Mouse (Mus musculus) MEL (cell line): ENCODE data around the gene Pabpn1l. TPM values are rescaled to one million over a fixed set of nuclear protein-coding genes. Genes with fewer than 3 reads are reported as not detected.

Experiments
- DNase-seq: peaks from one replicate; pipeline ENCODE4 v3.0.0; 2011; ENCODE audit warnings: low read depth, low spot score
- H3K27ac ChIP-seq: 2 replicates; pipeline ENCODE4 v1.5.1; 2012; ENCODE audit warnings: low read depth, mild to moderate bottlenecking, control low read depth, low read length, moderate library complexity; ENCODE audit not compliant: control insufficient read depth
- H3K27me3 ChIP-seq, 2 experiments: fragments of 150-350 bp in 1 of 2; sonication (generic) in 1 of 2; 2 replicates each; pipeline ENCODE4 v1.6.1; 2012; ENCODE audit warnings: low read length in 2 of 2, mild to moderate bottlenecking in 2 of 2, improper control_type of control experiment in 1 of 2, moderate library complexity in 1 of 2; ENCODE audit not compliant: insufficient read depth in 2 of 2, control insufficient read depth in 1 of 2
- H3K36me3 ChIP-seq, 2 experiments: 2 replicates each; pipeline ENCODE4 v1.6.1; 2012 to 2014; ENCODE audit warnings: low read length in 2 of 2, improper control_type of control experiment in 1 of 2, inconsistent platforms in 1 of 2, mild to moderate bottlenecking in 1 of 2; ENCODE audit not compliant: insufficient read depth in 2 of 2, control insufficient read depth in 1 of 2
- H3K4me1 ChIP-seq, 2 experiments: fragments of 150-350 bp in 1 of 2; sonication (generic) in 1 of 2; 2 replicates each; pipeline ENCODE4 v1.6.1; 2012; ENCODE audit warnings: low read length in 2 of 2, improper control_type of control experiment in 1 of 2, mild to moderate bottlenecking in 1 of 2; ENCODE audit not compliant: insufficient read depth in 2 of 2, control insufficient read depth in 1 of 2
- H3K4me3 ChIP-seq, 2 experiments: fragments of 150-350 bp in 1 of 2; sonication (generic) in 1 of 2; 2 replicates each; pipeline ENCODE4 v1.5.1; 2012; ENCODE audit warnings: low read depth in 2 of 2, low read length in 2 of 2, mild to moderate bottlenecking in 2 of 2, moderate library complexity in 2 of 2, control low read depth in 1 of 2, improper control_type of control experiment in 1 of 2; ENCODE audit not compliant: control insufficient read depth in 1 of 2, insufficient read depth in 1 of 2
- H3K79me2 ChIP-seq: 2 replicates; pipeline ENCODE4 v1.6.1; 2012; ENCODE audit warnings: mild to moderate bottlenecking, low read length, moderate library complexity; ENCODE audit not compliant: control insufficient read depth, poor library complexity, insufficient read depth
- H3K9ac ChIP-seq: 2 replicates; pipeline ENCODE4 v1.6.1; 2012; ENCODE audit warnings: low read depth, mild to moderate bottlenecking, control low read depth, low read length, moderate library complexity; ENCODE audit not compliant: control insufficient read depth, poor library complexity, severe bottlenecking
- H3K9me3 ChIP-seq: fragments of 150-350 bp; sonication (generic); replicated peaks from 2 replicates; pipeline ENCODE4 v1.6.1; 2012; ENCODE audit warnings: mild to moderate bottlenecking, low read length, improper control_type of control experiment, moderate library complexity; ENCODE audit not compliant: insufficient read depth
- CHD1 ChIP-seq: IDR thresholded peaks from 2 replicates; pipeline ENCODE4 v1.6.1; 2012; ENCODE audit warnings: low read depth, mild to moderate bottlenecking, inconsistent platforms, low read length, improper control_type of control experiment
- CTCF ChIP-seq, 3 experiments: IDR thresholded peaks in 2 of 3; conservative IDR thresholded peaks in 1 of 3; 2 replicates each; pipeline ENCODE4 v1.5.1; 2011 to 2012; ENCODE audit warnings: low read length in 3 of 3, low read depth in 2 of 3, mild to moderate bottlenecking in 2 of 3, improper control_type of control experiment in 1 of 3, inconsistent platforms in 1 of 3, mixed read lengths in 1 of 3, moderate library complexity in 1 of 3; ENCODE audit not compliant: control insufficient read depth in 1 of 3, insufficient read depth in 1 of 3, poor library complexity in 1 of 3, severe bottlenecking in 1 of 3
- ELF1 ChIP-seq: IDR thresholded peaks from 2 replicates; pipeline ENCODE4 v1.6.1; 2014; ENCODE audit warnings: low read depth, mild to moderate bottlenecking, inconsistent platforms, low read length, improper control_type of control experiment, moderate library complexity
- EP300 ChIP-seq, 2 experiments: IDR thresholded peaks; 2 replicates each; pipeline ENCODE4 v1.6.1; 2011; ENCODE audit warnings: improper control_type of control experiment in 2 of 2, low read length in 2 of 2, low read depth in 1 of 2, mild to moderate bottlenecking in 1 of 2
- ETS1 ChIP-seq: IDR thresholded peaks from 2 replicates; pipeline ENCODE4 v1.6.1; 2012; ENCODE audit warnings: low read depth, mild to moderate bottlenecking, inconsistent platforms, low read length, improper control_type of control experiment, moderate library complexity
- GABPA ChIP-seq: IDR thresholded peaks from 2 replicates; pipeline ENCODE4 v1.6.1; 2012; ENCODE audit warnings: low read depth, mild to moderate bottlenecking, inconsistent platforms, low read length, improper control_type of control experiment, moderate library complexity
- GATA1 ChIP-seq: IDR thresholded peaks from 2 replicates; pipeline ENCODE4 v1.6.1; 2011; ENCODE audit warnings: low read depth, low read length, improper control_type of control experiment
- HCFC1 ChIP-seq: IDR thresholded peaks from 2 replicates; pipeline ENCODE4 v1.6.1; 2012; ENCODE audit warnings: low read depth, mild to moderate bottlenecking, inconsistent platforms, low read length, improper control_type of control experiment, moderate library complexity
- KAT2A ChIP-seq: conservative IDR thresholded peaks from 2 replicates; pipeline ENCODE4 v1.6.1; 2012; ENCODE audit warnings: low read depth, low read length, improper control_type of control experiment, inconsistent platforms
- MAX ChIP-seq: IDR thresholded peaks from 2 replicates; pipeline ENCODE4 v1.6.1; 2011; ENCODE audit warnings: low read length, improper control_type of control experiment
- MAZ ChIP-seq: IDR thresholded peaks from 2 replicates; pipeline ENCODE4 v1.6.1; 2012; ENCODE audit warnings: low read depth, mild to moderate bottlenecking, inconsistent platforms, low read length, improper control_type of control experiment
- NRF1 ChIP-seq: IDR thresholded peaks from 2 replicates; pipeline ENCODE4 v1.6.1; 2014; ENCODE audit warnings: low read depth, mild to moderate bottlenecking, inconsistent platforms, low read length, improper control_type of control experiment, moderate library complexity; ENCODE audit not compliant: poor library complexity, insufficient read depth, severe bottlenecking
- POLR2A ChIP-seq, 2 experiments: IDR thresholded peaks; 2 replicates each; pipeline ENCODE4 v1.6.1; 2011 to 2012; ENCODE audit warnings: low read length in 2 of 2, mild to moderate bottlenecking in 2 of 2, control low read depth in 1 of 2, improper control_type of control experiment in 1 of 2, low read depth in 1 of 2, moderate library complexity in 1 of 2; ENCODE audit not compliant: control insufficient read depth in 1 of 2, insufficient read depth in 1 of 2, poor library complexity in 1 of 2
- POLR2AphosphoS2 ChIP-seq: IDR thresholded peaks from 2 replicates; pipeline ENCODE4 v1.6.1; 2011; ENCODE audit warnings: low read length, improper control_type of control experiment
- POLR2AphosphoS5 ChIP-seq: IDR thresholded peaks from 2 replicates; pipeline ENCODE4 v1.6.1; 2012; ENCODE audit warnings: low read depth, borderline replicate concordance, mild to moderate bottlenecking, inconsistent platforms, low read length, moderate library complexity, mixed read lengths
- RAD21 ChIP-seq: IDR thresholded peaks from 2 replicates; pipeline ENCODE4 v1.6.1; 2011; ENCODE audit warnings: mild to moderate bottlenecking, low read depth, low read length, improper control_type of control experiment
- TBP ChIP-seq: IDR thresholded peaks from 2 replicates; pipeline ENCODE4 v1.8.0; 2011; ENCODE audit warnings: low read depth, low read length, improper control_type of control experiment
- TCF12 ChIP-seq: IDR thresholded peaks from 2 replicates; pipeline ENCODE4 v1.6.1; 2014; ENCODE audit warnings: low read depth, mild to moderate bottlenecking, inconsistent platforms, low read length, improper control_type of control experiment, moderate library complexity
- ZKSCAN1 ChIP-seq: IDR thresholded peaks from 2 replicates; pipeline ENCODE4 v1.6.1; 2012; ENCODE audit warnings: low read depth, mild to moderate bottlenecking, inconsistent platforms, low read length, improper control_type of control experiment, moderate library complexity
- ZNF384 ChIP-seq: IDR thresholded peaks from 2 replicates; pipeline ENCODE4 v1.6.1; 2012; ENCODE audit warnings: low read depth, mild to moderate bottlenecking, inconsistent platforms, low read length, improper control_type of control experiment
- polyA plus RNA-seq, 2 experiments: library from polyadenylated mRNA; stranded (reverse) in 1 of 2; unstranded in 1 of 2; fragments of >175 nt in 1 of 2; fragments of >200 nt in 1 of 2; gene quantifications; 2 replicates each; pipeline versions ENCODE4 v1.2.1 to v1.2.4; 2012; ENCODE audit warnings: low replicate concordance in 2 of 2, low read depth in 1 of 2; ENCODE audit not compliant: insufficient read length in 2 of 2, insufficient read depth in 1 of 2, missing spikeins in 1 of 2
- total RNA-seq: library from RNA; depleted of rRNA; stranded (reverse); fragments of 300-350 nt; gene quantifications from 2 replicates; pipeline ENCODE4 v1.2.3, GENCODE M21; 2012

Gene Pabpn1l
- total and polyA plus RNA-seq, 3 experiments: 0.15 TPM; not detected in 2

DNA sequence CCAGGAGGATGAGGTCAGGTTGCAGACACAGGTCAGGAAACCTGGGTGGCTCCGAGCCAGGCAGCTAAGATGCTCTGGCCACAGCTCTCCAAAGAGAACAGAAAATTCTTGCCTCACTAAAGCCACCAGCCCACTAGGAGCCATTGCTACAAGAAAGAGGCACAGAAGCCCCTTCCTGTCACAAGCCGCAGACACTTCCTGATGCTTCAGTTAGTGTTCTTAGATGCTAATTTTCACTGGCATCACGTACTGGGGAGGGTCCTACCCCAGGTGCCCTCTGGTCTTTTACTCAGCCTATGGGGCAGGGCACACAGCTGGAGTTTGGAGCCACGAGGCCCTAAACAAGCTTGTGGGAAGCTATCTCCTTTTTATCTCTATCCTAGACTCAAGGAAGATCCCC, 26.5 kb downstream of the Pabpn1l start:
- Histone ChIP-seq H3K27me3 (no peaks in the 10 kb centered on the region), H3K4me1 (no peaks in the 10 kb centered on the region), H3K36me3 (no peaks in the 10 kb centered on the region)
- TF ChIP-seq GATA1 (no peak), CTCF (IDR thresholded peaks at IDR 0.05 in 2 of 3, conservative IDR thresholded peaks at IDR 0.05 in 1 of 3; ENCODE audit: control insufficient read depth in 1 of 3, insufficient read depth in 1 of 3, low read depth in 2 of 3, low read length in 3 of 3, poor library complexity in 1 of 3, severe bottlenecking in 1 of 3) (no peak), TCF12 (no peak), MAZ (no peak), POLR2AphosphoS2 (no peak), ETS1 (no peak), ZNF384 (no peak), GABPA (no peak), NRF1 (no peak), ZKSCAN1 (no peak), RAD21 (no peak), KAT2A (no peak), POLR2A (IDR thresholded peaks at IDR 0.05; ENCODE audit: control insufficient read depth in 1 of 2, insufficient read depth in 1 of 2, low read depth in 1 of 2, low read length in 2 of 2, poor library complexity in 1 of 2) (no peak), POLR2AphosphoS5 (no peak), ELF1 (no peak), TBP (no peak)
- TF ChIP-seq, all 39 proteins: peak for 0
- H3K4me3 ChIP-seq: no peak overlapping the region
- no peak for DNase-seq
- no peaks in the 10 kb centered on the region for H3K79me2 ChIP-seq
- H3K27ac ChIP-seq: no peak overlapping the region
- H3K9ac ChIP-seq: no peak overlapping the region
- no peaks in the 10 kb centered on the region for H3K9me3 ChIP-seq

DNA sequence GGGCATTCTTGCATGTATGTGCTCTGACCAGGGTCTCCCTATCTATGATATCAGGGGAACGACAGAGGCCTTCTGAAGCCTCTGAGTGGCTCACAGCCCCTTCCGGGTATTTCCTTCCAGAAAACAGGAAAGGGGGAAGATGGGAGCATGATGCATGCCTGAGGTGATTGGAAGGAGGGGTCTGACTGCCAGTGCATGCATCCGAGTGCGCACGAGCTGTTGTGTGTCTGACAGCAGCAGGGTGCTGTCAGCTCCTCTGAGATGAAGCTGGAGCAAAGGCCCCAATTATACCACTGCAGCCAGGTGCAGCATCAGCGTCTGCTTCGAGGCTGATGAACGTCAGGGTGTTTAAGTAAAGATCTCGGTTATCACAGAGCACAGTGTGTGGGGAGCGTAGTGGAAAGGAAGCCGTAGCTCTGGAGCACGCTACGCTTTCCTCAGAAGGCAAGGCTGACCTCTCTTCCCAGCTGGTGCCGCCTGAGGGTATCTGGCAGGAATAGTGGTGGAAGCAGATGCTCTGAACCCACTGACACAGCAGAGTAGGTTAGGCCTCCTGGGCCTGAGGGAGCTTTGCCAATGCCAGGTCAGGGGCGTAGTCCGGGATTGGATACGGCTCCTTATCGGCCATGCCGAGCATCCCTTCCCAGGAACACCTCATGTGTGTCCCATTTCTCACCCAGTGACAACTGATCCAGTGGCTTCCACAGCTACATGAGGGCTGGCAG, 28.6 kb downstream of the Pabpn1l start:
- Histone ChIP-seq H3K9ac (no peak overlapping the region), H3K9me3 (no peaks in the 10 kb centered on the region), H3K4me3 (no peak overlapping the region), H3K27ac (no peak overlapping the region), H3K79me2 (no peaks in the 10 kb centered on the region), H3K27me3 (no peaks in the 10 kb centered on the region), H3K36me3 (no peaks in the 10 kb centered on the region), H3K4me1 (no peaks in the 10 kb centered on the region)
- no peak for DNase-seq
- no peak for TF ChIP-seq CHD1
- no peak for TF ChIP-seq HCFC1
- no peak for TF ChIP-seq EP300 (IDR thresholded peaks at IDR 0.05; ENCODE audit: low read depth in 1 of 2, low read length in 2 of 2)
- no peak for TF ChIP-seq MAX
